Mouse (Mus musculus) ES-CJ7 (cell line): ENCODE measurements around the gene Disc1.

Experiments
- DNase-seq: peaks from one replicate; pipeline ENCODE4 v3.0.0; 2011; ENCODE audit warnings: low read depth, low spot score

Disc1 gene

DNA sequence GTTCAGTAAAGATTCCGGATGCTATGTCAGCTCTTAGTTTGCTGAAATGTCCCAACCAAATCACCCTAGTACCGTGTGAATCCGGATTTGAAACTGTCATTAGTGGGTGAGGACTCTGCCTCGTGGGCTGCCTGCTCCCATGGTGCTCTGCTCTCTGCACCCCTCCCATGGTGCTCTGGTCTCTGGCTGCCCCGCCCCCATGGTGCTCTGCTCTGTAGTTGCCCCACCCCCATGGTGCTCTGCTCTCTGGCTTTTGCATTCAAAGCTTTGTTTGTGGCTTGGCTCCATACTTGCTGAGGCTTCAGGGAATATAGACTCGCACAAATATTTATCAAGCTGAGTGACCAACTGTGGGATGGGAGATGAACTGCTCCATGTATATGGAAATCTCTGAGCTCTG is 123.1 kb downstream of the Disc1 start:
- DNase-seq, result peak; percentile 42

DNA sequence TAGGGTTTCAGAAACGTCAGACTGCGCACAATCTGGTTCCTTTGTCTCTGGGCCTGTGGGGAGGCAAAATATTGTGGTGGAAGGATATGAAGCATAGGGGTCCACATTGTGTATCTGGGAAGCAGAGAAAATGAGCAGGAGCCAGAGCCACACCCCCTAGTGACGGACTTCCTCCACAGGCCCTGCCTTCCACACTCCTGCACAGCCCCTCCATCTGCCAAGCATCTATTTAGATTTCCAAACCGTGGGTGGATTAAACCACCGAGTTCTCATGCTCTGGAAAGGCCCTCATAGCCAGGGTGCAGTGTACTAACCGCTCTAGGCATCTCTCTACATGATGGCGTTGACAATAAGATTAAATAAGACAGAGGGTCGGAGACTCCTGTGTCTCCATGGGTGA is 124.0 kb downstream of the Disc1 start:
- DNase-seq, result no peak

- peak; percentile 85 for DNase-seq
These were observed 129.8 kb downstream of the Disc1 start for GRCm38 (mm10) chr8:125183548-125184451.

GRCm38 (mm10) chr8:125184452-125184817 is 130.4 kb downstream of the Disc1 start:
- no peak for DNase-seq

- peak; percentile 74 for DNase-seq
These were observed 130.9 kb downstream of the Disc1 start for GRCm38 (mm10) chr8:125184881-125185280.

DNA sequence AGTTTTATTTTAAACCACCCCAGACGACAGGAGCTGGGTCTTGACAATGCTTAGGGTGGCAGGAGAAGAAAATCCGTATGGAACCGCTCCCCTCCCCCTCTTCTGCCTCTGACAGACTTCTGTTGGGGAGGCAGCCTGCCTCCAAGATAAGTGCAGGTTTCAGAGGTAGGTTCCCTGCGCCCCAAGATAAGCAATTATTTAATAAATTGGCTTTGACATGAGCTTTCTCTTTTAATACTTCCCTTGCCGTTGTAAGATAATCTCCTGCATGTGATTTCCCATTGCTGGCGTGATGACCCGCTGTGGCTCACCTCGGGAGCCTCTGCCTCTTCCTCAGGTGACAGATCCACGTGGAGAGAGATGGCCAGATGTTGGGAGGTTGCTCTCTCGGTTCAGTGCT is 133.0 kb downstream of the Disc1 start:
- DNase-seq, result no peak

DNA sequence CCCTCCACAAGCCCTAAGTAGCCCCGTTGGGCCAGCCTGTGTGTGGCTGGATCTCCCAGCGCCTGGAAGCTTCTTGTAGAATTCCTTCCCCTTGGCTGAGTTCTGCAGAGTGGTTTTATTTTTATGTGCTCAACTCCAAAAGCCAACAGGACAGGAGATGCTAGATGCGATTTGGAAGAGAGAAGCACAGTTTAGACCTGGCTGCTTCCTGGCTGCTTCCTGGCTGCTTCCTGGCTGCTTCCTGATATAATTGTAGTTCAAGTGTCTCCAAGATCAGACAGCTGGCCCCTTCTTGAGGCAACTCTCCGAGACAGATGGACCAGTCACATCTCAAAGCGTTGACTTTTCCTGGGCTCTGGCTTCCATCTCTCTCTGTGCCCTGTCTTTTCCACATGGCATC is 139.7 kb downstream of the Disc1 start:
- DNase-seq, result no peak

DNA sequence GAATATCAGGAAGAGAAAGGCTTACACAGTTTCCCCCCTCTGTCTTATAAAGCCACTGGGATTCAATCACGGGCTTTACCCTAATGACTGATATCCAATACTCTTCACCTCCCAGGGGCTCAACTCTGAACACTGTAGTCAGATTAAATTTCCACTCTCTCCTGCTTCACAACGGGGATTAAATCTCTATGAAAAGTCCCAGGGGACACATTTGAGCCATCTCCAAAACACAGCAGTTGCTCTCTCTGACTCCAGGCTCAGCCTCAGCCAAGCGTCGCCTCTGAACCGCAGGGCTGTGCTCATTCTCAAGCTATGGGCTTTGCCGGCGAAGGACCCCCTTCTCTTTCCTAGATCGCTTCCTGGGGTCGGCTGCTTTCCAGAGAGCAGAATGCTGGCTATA is 141.1 kb downstream of the Disc1 start:
- no peak for DNase-seq

GRCm38 (mm10) chr8:125196573-125197094 is 142.6 kb downstream of the Disc1 start:
- DNase-seq, result no peak

DNA sequence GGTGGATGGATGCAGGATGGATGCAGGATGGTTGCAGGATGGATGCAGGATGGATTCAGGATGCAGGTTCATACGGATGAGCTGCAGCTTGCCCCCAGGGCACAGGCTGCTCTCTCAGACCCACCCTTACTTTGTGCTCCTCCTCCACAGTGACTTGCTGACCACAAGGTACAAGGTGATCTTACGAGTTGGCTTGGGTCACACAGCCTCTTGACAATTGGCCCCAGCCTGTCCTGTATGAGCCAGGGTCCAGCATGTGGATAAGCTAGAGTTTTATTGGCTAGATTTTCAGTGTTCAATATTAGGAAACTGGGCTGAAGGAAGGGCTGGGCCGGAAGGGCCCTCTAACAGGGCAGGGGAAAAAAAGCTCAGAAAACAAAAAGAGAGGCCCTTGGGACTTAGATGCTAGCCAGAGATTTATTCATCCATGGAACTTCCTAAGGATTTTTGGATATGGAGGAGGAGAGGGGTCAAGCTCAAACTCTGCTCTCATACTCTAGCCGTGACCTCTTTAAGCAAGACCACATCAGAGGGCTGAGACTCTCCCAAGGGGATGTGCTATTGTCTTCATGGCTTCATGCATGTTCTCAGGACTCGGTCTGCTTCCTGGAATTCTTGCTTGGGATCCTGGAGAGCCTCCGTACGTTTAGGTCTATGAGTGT is 143.5 kb downstream of the Disc1 start:
- no peak for DNase-seq

GRCm38 (mm10) chr8:125198420-125199196 is 144.6 kb downstream of the Disc1 start:
- DNase-seq, result no peak

- no peak for DNase-seq
These were observed 145.4 kb downstream of the Disc1 start for GRCm38 (mm10) chr8:125199197-125199939.

DNA sequence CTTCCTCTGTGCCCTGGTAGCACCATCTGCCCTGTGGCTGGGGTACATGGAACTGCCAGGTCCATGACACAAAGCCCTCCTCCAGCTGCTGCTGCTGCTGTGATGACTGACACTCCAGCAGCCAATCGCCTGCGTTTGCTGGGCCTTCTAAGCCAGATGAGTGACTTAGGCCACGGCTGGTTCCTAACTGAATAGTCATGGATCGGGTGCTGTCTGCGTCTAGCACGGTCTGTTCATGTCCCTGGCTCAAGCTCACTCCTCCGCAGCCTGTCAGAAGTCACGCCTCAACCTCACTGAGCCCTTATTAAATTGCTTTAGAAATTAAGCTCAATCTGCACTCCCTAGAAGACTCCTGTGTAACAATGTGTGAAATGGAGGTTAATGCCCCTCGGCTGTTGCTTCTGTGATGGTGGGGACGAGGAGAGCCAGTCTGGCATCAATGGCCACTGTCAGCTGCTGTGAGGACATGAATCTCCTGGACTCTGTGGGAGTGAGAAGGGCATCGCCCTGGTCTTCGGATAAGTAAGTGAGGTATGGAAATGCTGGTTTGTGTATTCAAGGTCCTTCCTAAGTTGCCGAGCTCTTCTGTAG is 146.4 kb downstream of the Disc1 start:
- DNase-seq, result no peak

DNA sequence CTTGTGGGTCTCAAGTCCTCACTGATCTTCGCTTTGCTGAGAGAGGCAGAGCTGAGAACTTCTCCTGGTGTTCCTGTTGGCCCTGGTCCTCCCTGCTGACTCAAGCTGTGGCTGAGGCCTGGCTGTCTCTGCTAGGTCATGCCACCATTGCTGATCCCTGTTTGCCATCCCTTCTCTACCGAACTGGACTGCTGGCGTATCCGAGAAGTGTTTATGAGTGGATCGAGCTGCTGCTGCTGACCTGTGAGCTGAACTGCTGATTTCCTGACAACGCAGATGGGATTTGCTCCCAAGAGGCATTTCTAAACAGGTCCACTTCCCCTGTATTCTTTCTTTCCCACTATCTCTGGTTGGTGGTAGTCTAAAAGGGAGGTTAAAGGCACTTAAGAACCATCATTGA is 147.7 kb downstream of the Disc1 start:
- DNase-seq, result no peak

- no peak for DNase-seq
These were observed 149.0 kb downstream of the Disc1 start for GRCm38 (mm10) chr8:125203016-125203415.

GRCm38 (mm10) chr8:125205556-125205955 is 151.6 kb downstream of the Disc1 start:
- no peak for DNase-seq

- DNase-seq, result no peak
These were observed 152.4 kb downstream of the Disc1 start for GRCm38 (mm10) chr8:125206391-125206790.

DNA sequence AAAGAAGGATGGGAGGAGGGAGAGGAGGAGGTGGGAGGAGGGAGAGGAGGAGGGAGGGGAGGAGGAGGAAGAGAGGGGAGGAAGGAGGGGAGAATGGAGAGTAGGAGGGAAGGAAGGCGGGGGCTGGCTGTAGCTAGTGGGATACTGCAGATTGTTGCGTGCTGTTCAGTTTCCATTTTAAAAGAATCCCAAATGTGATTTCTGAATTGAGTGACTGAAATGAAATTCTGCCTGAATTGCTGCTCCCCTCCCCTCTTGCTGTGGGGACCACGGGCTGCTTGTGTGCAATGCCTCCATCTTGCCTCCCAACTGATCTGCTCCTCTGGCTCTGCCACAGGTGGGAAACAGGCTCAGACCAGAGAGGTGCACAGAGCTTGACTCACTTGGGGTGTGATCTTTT is 153.0 kb downstream of the Disc1 start:
- DNase-seq, result no peak

DNA sequence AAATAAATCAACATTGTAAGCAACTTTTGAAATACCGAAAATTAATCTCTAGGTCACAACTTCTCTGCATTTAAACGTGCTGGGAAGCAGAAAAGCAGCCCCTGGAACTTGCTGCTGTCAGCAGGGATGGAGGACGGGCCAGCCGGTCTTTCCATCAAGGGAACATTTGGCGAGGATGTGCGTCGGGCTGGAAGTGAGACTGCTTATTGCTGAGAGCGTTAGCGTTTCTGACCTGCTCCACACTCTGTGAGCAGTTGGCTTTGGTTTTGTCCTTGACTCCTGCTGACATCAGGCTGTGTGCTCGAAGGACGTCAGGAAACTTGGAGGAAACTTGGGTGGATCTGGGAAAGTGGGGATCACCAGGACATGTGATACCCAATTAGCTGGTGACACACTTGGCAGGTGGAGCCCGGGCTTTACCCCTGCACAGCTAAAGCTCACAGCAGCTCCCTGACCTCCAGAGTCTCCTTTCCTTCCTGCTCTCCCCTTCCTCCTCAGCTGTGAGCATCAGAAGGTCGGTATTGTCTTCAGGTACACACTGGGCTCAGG is 158.7 kb downstream of the Disc1 start:
- no peak for DNase-seq

GRCm38 (mm10) chr8:125217902-125218581 is 164.0 kb downstream of the Disc1 start:
- no peak for DNase-seq
